Mouse (Mus musculus): ENCODE results near the gene Ldb3.

The Ldb3 gene

DNA sequence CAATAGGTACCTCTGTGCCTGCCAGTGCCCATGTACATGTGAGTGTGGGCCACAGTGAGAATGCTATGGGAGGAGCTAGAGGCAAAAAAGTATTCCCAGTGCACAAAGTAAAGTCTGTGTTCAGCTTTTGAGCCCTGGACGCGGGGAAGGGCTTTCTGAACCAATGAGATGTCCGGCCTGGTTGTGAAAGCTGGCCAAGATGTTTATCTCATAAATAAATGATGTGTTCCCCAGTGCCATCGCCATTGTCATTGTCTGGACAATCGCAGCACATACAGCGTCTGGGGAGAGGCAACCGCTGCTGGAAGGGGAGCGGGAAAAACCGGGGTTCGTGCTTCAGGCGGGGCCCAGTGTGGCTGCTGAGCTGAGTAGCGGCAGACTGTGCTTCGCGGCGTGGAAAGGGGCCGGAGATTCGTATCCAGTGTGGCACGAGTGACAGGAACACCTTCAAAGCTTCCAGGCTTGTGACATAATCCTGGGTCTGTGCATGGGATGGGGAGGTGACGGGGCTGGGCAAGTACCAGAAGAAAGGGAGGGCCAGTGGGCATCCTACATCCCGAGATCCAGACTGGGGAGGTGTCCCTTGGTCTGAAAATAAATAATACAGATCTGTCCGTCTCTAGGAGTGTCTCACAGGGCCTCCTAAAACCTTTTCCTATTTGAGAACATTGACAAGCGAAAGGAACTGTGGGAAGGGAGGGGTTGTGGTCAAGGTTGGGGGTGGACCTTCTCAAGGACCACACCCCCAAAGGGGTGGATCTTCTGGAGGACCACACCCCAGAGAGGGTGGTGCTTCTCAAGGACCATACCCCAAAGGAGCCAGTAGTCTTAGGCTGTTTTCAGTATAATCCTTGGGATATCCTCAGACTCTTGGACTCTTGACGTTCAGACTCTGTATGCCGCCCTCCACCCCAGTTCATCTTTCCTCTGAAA, 2.5 kb upstream of the Ldb3 start:
- DNase-seq (ENCODE audit: low read depth in 2 of 2, low spot score in 2 of 2), result no peak

DNA sequence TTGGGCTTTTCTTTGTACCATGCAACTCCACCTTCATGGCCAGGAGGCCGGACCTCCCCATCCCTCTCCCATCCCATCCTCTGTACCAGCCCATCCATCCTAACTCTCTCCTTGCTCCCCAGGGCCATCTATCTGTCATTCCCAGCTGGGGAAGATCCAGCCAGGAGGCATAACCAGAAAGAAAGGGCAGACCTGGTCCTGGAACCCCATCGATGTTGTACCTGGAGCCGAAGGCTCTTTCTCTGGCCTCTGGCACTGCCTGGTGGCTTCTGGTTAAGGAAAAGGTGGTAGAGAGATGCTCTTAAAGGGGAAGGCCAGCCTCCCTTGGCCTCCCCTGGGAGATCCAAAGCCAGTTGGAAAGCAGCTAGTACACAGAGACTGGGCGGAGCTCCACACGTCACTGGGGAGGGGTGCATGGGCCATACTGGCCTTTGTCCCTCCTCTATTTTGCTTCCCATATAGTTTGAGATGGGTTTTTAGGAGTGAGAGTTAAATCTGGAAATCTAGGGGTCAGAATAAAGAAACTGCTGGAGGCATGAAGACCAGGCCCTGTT, 1.6 kb upstream of the Ldb3 start:
- DNase-seq (ENCODE audit: low read depth in 2 of 2, low spot score in 2 of 2), result no peak

DNA sequence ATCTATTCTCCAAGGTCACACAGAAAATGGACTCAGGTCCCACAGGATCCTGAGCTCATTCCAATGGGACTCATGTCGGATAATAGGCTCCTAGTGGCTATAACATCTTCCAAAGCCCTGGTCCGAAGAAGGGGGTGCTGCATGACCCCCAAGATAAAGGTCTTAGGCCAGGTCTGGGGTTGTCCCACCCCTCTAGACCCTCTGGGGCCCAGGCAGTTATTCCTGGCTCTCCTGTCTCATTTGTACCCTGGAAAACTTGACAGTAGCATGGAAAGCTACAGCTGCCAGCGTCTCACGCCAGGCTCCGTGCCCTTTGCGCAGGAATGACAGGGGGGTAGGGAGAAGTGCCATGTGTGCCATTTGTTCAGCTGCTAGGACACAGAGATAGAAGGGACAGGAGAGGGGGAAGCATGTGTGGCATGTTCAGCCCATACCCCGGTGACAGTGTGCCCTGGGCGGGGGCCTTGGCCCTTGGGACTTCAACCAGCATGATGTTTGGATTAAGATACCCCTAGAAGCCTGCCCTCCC, 767 bp upstream of the Ldb3 start:
- no peak for DNase-seq (ENCODE audit: low read depth in 2 of 2, low spot score in 2 of 2)

DNA sequence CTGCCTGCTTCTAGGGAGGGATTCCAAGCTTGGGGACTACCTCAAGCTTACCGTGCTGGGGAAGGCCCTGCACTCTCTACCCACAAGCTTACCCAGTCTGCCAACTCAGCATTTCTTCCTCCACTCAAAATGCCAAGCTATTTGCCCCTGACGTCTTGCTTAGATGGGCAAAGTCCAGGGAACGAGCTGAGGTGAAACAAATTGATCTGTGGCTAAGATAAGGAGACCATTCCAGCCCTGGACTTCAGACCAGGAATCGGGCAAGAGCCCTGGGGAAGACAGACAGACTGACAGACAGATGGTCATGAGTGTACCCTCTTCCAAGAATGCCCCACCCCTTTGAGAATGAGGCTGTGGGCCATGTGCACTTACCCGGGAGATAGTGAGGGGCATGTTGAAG, 477 bp downstream of the Ldb3 start:
- no peak for DNase-seq (ENCODE audit: low read depth in 2 of 2, low spot score in 2 of 2)

DNA sequence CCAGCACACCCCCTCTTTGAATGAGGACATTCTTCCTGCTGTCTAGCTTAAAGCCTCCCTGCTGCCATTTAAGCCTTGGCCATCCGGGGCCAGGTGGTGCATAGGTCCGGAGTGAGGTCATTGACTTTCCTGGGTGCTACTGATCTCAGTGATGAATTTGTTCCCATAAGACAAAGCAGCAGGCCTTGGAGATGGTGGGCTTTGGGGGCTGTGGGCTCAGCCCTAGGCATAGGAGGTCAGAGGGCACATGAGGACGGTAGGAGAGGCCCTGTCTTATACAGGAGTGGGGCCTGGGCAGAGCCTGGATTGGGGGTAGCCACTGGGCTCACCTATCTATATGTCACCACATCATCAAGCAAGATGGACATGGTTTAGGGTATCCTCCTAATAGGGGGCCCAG, 1.6 kb downstream of the Ldb3 start:
- no peak for DNase-seq (ENCODE audit: low read depth in 2 of 2, low spot score in 2 of 2)

DNA sequence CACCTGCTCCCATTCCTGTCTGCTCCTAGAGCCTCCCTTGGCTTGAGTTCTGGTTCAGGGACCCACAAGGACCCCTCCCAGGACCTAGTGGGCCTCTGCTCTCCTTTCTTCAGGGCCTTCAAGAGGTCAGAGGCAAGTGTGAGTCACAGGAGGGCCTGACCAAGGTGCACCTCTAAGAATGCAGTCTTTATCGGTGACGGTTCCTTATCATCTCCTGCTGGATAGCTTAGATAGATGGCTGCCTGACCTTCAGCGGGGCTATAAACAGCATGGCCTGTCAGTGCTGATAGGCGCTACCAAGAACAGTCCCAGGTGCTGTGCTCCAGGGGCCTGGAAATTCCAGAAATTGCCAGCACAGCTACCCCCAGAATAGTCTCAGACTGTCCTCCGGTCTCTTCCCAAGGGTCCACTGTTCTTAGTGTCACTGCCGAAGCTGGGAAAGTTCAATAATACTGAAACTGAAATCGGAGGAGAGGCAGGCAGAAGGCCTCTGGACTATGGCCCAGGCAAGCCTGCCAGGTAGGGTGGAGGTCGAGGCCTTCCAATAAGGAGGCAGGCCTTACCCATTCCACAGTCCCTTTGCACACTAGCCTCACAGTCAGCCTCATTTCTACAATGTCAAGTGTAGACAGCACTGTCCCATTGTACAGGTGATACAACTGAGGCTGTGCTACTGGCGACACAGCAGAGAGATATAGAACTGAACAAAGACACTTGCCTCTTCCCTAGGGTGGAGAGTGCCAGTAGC, 3.0 kb downstream of the Ldb3 start:
- DNase-seq (ENCODE audit: low read depth in 2 of 2, low spot score in 2 of 2), result no peak

DNA sequence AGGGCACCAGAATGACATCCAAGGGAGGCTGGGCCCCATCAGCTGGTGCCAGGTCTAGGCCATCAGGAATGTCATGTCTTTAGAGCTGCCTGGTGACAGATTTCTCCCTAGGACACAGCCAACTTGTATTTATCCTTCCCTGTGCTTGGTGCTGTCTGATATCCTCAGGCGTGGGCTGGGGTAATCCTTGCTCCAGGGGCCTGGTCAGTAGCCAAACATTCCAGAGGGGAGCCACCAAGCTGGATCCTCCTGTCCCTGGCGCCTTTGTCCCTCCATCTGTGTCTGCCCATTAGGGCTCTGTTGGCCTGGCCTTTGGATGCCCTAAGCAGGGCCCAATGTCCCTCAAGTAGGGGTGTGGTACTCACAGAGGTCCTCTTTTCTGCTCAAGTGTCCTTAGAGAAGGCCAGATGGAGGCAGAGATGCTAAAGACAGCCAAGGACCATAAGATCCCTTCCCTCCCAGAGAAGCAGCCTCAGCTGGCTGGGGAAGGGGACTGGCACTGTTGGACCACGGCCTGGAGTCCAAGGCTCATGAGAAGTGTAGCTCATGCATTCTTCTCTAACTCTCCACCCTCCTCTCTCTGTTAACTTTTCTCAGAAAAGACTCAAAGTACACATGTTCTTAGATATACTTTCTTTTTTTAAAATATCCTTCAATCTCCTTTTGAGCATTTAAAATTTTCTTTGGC, 5.6 kb downstream of the Ldb3 start:
- no peak for DNase-seq (ENCODE audit: low read depth in 2 of 2, low spot score in 2 of 2)

DNA sequence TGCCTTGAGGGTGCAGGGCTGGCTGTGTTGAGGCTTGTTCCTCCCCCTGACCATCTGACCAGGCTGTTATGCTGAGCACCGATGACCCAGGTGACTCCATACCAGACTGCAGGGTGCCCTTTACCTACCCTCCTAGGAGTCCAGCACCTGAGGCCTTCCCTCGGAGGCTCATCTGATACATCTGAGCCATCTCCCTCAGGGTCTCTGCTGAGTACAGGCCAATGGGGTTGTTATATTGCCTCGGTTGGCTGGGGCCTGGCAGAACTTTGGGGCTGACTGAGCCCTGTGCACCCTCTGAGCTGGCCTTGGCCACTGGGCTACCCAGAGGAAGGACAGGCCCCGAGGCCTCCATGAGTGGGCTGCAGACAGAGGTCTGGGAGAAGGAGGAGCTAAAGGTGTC, 11.6 kb downstream of the Ldb3 start:
- no peak for DNase-seq (ENCODE audit: low read depth in 2 of 2, low spot score in 2 of 2)

DNA sequence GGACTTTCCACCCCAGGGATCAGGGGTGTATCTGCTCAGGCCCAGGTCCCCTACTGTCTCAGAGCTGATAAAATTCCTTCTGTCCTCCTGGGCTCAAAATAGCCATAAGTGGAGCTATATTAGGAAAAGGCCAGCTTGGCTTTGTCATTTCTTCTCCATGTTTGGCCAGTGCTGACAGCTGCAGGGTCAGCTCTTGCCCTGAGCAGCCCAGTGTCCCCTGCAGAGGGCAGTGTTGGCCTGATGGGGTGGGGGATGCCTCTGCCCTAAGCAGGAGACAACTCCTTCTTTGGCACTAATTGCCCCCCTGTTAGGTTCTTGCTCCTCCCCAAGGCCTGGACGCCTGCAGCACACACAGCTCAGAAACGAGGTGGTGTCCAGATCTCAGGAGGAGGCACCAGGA, 14.4 kb downstream of the Ldb3 start:
- no peak for DNase-seq (ENCODE audit: low read depth in 2 of 2, low spot score in 2 of 2)

DNA sequence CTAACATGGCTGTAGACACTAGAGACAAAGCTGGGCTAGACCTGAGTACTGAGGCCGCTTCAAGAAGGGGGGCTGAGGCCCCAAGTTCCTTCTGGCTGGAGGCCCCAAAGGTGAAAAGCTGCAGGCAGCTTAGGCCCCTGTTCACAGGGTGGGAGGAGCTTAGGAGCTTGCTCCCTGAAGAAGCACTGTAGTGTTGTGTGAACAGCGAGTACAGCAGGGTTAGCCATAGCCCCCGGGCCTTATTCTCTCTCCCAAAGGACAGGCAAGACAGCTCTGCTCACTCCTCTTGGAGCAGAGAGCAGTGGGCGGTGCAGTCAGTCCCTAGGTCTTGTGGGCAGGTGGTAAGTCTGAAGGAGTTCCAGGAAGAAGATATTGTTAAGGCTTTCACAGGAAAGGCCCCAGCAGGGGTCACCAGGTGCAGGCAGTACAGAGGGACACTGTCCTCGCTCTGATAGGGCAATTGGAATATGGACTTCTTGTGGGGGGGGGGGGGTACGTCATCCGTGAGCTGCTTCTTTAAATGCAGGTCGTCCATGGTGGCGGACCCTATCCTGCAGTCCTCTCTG, 15.1 kb downstream of the Ldb3 start:
- no peak for DNase-seq (ENCODE audit: low read depth in 2 of 2, low spot score in 2 of 2)

DNA sequence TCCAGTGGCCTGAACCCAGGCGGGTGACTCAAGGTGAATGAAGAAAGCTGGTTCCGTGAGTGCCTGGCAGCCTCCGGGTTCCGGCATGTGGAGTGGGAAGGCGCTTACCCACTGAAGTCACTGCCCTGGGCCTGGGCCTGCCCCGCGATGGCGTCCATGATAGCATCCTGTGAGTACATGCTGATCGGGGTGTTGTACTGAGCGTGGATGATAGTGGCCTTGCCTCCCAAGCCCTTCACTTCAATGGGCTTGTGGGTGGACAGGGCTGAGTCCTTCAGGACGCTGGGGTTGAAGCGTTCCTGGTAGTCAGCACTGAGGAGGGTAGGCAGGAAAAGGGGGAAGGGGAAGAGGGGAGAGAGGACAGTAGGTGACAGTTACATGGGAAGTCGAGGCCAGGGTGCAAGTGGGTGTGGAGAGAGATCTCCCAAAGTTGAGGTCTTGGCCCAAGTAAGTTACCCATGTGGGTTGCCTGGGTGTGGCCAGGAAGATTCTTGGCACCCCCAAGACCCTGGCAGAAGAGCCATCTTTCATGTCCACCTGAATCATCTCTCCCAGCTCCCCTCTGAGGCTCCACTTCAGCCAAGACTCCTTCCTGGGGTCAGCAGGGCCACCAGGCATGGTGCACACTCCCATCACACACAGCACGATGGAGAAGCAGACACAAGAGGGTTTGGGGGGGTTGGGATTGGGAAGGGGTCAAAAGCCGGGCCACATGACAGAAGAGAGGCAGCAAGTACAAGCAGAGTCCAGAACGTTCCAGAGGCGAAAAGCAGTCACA, 16.7 kb downstream of the Ldb3 start:
- DNase-seq (ENCODE audit: low read depth in 2 of 2, low spot score in 2 of 2), result no peak

DNA sequence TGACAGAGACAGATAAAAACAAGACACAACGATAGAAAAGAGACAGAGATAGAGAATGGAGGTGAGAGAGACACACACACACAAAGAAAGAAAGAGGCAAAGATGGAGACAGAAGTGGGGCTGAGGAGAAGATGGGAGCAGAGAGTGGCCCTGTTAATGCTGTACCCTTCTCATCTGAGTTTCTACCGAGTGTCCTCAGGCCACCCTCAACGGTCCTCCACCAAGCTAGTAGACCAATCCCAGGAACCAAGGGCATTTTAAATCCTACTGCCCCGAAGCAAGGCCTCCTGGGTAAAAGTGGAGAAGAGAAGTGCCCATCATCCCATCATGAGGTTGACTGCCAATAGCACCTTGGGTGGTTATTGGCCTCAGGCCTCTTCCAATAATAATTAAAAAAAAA, 17.6 kb downstream of the Ldb3 start:
- no peak for DNase-seq (ENCODE audit: low read depth in 2 of 2, low spot score in 2 of 2)

DNA sequence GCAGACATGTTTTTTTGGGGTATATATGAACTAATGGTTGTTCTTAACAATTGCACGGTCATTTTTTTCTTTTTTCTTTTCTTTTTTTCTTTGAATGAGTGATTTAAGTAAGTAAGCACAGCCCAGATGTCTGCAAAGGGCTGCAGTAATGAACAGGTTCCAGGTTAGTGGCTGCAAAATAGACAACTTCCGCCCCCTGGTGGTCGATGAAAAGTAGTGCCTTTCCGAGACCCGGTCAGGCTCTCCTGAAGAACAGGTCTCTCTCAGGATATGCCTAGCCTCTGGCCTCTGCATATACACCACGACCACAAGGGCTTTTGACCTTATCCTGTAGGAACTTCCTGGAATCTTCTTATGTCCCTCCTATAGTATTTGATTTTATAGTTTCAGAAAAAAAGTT, 18.2 kb downstream of the Ldb3 start:
- peak; percentile 18 to 47 for DNase-seq (ENCODE audit: low read depth in 2 of 2, low spot score in 2 of 2)

DNA sequence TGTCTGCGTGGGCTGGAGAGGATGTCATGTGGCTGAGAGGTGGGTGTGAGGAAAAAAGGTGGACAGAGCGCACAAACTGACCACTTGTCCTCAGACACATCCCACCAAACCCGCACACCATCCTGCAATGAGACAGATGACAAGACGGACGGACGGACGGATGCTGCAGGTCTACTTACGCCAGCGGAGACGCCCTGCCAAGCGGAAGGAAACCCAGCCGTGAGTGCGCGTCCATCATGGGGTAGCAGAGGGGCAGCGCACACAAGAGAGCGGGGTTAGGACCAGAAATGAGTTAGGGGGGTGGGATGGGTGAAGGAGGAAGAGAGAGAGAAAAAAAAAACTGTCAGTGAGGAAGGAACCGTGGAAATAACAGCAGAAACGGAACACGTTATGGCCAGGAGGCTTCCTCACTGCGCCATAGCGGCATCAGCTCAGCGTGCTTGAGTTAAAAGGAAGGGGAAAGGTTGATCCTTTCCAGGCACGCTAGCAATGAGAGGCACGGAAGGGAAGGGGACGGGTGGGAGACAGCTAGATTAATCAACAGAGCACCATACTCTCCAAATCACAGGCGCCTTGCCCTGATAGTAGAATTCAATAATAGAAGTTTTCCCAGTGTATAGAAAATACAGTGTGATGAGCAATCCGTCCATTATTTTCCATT, 18.8 kb downstream of the Ldb3 start:
- DNase-seq (ENCODE audit: low read depth in 2 of 2, low spot score in 2 of 2), result no peak

DNA sequence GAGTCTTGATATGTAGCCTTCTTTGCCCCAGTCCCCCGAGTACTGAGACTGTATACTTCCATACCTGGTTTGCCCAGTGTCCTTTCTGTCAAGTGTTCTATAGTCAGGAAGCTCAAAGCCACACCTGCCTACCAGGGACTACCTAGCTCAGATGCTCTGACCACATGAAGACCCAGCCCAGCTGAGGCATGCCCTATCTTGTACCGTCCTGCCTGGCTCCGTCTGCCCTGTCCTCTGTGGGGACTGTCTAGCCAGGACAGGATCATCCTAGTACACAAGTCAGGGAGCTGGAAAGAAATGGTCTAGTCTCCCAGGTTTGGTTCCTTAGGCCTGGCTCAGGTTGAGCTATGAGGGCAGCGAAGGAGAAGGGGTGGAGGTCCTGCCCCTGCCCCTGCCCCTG, 19.9 kb downstream of the Ldb3 start:
- DNase-seq (ENCODE audit: low read depth in 2 of 2, low spot score in 2 of 2), result no peak

DNA sequence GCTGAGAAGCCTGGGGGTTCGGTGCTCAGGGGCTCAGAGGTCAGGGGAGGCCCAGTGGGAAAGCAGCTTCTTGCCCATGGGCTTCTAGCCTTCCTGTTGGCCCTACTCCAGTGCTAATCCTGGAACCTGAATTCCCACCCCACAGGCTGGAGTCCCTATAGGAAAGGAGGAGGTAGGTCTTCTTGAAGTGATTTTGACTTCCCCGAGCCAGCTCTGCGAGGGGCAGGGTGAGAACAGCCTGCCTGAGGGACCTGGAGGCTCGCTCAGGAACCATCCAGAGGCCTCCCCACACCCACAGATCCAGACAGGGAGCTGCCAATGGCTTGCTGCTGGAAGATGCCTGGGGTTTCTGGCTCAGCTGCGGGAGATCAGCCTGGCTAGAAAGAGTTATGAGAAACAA, 20.8 kb downstream of the Ldb3 start:
- DNase-seq (ENCODE audit: low read depth in 2 of 2, low spot score in 2 of 2), result no peak

DNA sequence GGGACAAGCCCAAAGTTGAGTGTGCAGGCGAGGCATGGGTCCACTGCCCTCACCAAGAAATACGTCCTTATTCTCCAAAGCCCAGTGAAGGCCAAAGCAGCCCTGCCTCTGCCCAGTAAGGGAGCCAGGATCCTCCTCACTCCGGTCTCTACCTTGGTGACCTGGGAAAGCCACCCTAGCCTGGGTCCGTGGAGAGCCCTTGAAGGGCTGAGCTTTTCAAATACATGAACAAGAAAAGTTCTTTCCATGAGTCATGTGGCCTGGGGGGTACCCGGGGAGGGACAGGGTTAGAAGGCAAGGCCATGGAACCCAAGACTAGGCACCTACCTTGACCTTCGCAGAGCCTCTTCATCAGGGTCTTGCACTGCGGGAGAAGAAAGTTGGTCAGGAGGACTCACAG, 22.0 kb downstream of the Ldb3 start:
- DNase-seq (ENCODE audit: low read depth in 2 of 2, low spot score in 2 of 2), result no peak

DNA sequence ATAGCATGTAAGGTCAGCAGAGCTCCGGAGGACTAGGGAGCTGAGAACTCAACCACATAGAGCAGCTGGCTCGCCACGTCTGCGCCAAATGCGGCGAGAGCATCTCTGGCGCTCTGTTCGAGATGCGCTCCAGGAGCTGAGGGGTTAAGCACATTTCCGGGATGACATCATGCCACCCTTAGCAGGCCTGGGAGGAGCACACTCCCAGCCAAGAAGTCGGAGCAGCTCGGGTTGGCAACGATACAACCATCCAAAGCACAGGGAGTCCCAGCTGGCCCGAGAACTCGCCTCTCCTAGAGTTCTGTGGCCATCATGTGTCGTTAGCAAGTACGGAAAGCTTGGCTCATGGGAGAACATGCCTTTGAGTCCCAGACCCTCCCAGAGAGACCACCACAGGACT, 22.8 kb downstream of the Ldb3 start:
- no peak for DNase-seq (ENCODE audit: low read depth in 2 of 2, low spot score in 2 of 2)

DNA sequence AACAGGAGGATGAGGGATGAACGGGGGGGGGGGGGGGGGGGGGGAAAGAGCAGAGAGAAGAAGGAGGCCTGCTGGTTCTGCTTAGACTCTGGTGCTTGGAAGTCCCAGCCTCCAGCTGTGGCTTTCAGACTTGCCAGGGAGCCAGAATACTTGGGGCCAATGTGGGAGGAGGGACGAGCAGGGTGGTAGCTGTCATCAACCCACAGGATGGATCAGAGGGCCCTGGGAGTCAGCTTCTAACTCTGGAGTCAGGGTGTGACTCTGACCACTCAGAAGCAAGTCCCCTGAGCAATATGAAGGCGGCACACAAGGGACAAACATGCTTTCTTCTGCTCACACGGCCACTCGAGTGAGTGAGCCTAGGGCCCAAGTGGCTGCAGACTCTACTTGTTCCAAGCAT, 23.8 kb downstream of the Ldb3 start:
- no peak for DNase-seq (ENCODE audit: low read depth in 2 of 2, low spot score in 2 of 2)

DNA sequence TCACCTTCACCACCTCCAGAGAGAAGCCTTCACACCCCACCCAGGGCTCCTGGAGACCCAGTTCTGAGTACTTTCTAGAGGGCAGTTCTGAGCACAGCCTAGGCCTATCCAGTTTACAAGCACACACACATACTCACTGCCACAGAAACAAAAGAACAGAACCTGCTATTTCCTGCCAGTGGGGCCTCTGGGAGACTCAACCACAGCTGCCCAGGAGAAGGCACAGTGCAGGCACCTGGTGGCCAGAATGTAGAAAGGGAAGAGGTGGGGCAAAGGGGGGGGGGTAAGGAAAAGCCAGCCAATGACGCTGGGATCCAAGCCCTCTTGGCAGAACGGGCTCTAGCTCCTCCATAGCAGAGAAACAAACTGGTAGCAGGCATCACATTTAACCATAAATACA, 26.1 kb downstream of the Ldb3 start:
- DNase-seq (ENCODE audit: low read depth in 2 of 2, low spot score in 2 of 2), result no peak
